Mouse (Mus musculus): Measurements from ENCODE around the gene Tex19.2.

GRCm38 (mm10) chr11:121100692-121101091 is 17.8 kb downstream of the Tex19.2 start:
- TF ChIP-seq CTCF (IDR thresholded peaks at IDR 0.05; ENCODE audit: control insufficient read depth, insufficient read depth, low read length): no peak
- no peak for TF ChIP-seq POLR2A (IDR thresholded peaks at IDR 0.05; ENCODE audit: borderline replicate concordance, control insufficient read depth, low read depth, low read length)

All from bone marrow, adult 2 months (tissue).